Mouse (Mus musculus) bone marrow macrophage, adult 2 months (primary cell): ENCODE data around the gene Pa2g4.

Source experiments
- CTCF ChIP-seq: IDR thresholded peaks from 2 replicates; pipeline ENCODE4 v1.5.1; 2012; ENCODE audit warnings: low read depth, mild to moderate bottlenecking, low read length, moderate library complexity
- POLR2A ChIP-seq: IDR thresholded peaks from 2 replicates; pipeline ENCODE4 v1.6.1; 2012; ENCODE audit warnings: mild to moderate bottlenecking, low read depth, low read length, borderline replicate concordance

- TF ChIP-seq POLR2A (no peak), CTCF (no peak)
Measured at GRCm38 (mm10) chr10:128602470-128603128, 36.8 kb upstream of the Pa2g4 start.
